Mouse (Mus musculus) natural killer cell, adult 2 months (primary cell): ENCODE measurements around the gene Bahd1.

Experiments
- DNase-seq, 2 experiments: peaks; one replicate each; pipeline ENCODE4 v3.0.0; 2022; ENCODE audit warnings: low spot score in 2 of 2

Bahd1 gene

DNA sequence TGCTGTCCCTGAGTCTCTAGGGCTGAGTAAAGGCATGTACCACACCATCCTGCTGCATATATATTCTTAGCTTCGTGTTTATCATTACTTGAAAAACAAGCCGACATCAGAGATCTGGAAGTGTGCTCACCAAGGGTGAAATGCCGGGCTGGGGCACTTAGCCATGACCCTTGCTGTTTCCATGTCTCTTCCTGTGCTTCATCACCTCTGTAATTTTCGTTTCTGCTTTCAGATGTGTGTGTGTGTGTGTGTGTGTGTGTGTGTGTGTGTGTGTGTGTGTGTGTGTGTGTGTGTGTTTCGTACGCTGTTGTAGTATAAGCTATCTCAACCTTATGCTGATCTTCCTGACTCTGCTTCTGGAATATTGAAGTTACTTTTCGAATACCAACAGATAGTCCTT, 41.2 kb downstream of the Bahd1 start:
- peak in 1 of 2 experiments; percentile 39 for DNase-seq

DNA sequence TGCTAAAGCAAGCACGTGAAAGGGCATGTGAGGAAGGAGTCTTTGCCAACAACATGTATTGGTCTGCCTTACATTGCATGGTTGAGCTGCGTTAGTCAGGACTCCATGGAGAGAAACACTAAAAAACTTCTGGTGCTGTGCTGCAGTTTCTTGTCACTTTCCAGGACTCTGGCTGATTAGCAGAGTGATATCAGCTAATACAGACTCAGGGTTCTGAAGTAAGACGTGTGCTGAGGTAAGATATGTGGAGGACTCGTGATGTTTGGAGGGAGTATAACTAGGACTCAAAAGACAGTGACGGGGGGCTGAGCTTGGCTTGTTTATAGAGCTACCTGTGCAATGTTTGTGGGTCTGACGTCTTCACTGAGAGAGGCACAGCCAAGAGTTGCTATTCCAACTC, 43.1 kb downstream of the Bahd1 start:
- no peak for DNase-seq

DNA sequence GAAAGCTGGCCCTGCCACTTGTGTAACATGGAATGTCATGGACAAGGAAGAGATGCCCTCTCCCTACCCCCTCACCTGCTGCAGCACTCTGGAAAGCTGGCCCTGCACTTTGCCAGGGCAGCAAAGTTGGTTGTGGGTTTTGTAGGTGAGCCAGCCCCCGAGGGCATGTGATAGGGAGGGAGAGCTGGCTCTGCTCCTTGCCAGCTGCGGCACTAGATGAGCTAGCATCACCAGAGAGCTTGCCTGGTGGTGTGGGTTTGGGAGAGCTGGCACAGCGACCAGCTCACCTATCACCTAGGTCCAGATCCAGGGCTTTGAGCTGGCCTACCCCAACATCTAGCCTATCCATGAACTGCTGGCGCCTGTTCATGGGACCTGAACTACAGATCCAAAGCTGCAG, 48.6 kb downstream of the Bahd1 start:
- no peak for DNase-seq

DNA sequence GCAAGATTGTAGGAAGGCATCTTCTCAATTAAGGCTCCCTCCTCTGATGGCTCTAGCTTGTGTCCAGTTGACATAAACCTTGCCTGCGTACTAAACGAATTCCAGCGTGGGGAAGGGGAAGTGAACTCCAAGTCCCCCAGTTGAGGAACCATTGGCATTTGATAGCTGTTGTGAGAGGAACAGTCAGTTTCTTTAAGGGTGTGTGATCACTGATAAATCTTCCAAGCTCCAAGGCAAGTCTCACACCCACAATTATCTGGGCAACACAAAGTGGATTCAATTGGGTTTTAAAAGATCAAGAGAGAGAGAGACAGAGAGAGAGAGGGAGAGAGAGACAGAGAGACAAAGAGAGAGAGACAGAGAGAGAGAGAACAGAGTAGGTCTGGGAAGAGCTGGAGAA, 49.5 kb downstream of the Bahd1 start:
- no peak for DNase-seq

DNA sequence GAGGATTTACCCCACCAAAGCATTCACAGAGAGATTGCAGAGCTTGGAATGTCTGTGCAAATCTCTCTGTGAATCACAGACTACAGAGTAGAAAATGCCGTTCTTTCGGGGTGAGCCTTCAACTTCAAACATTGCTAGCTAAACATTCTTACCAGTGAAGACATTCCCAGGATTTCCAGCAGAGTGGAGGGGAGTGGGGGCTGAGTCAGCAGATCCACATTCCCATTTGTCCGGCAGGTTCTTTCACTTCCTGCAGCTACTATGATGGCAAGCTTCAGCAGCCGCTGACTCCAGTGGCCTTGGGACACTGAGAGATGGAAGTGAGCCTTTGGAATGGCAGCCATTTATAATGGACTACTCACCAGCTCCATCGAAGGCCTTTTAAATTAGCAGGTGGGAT, 56.3 kb downstream of the Bahd1 start:
- DNase-seq: no peak

DNA sequence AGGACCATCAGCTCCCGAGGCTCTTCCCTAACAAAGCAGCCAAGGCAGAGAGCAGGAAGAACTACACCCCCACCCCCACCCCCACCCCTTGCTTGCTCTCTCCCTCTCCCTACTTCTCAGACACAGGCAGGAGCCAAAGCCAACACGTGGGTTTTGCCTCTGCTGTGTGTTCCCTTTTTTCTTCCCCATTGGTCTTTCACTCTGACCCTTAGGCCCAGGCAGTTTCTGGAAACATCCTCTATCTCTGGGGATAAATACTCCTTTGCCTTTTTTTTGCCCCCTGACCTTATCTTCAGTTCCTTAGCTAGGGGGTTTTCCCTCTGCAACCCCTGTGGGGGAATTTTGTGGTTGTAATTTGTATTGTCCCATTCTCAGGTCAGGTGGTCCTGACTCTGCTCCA, 59.5 kb downstream of the Bahd1 start:
- DNase-seq: no peak

DNA sequence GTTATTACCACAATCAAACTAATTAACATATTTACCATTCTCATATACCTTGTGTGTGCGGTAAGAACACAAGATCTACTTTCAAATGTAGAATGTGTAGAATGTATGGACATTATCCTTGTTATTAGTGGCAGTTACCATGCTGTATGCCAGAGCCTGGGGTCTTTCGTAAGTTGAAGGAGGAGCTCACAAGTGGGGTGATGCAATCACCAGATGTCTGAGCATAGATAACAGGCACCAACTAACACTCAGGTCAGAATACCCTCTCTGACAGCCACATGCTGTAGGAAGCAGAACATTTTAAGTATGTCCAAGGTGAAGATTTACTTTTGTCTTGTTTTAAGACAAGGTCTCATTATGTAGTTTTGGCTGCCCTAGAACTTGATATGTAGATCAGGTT, 60.2 kb downstream of the Bahd1 start:
- no peak for DNase-seq

DNA sequence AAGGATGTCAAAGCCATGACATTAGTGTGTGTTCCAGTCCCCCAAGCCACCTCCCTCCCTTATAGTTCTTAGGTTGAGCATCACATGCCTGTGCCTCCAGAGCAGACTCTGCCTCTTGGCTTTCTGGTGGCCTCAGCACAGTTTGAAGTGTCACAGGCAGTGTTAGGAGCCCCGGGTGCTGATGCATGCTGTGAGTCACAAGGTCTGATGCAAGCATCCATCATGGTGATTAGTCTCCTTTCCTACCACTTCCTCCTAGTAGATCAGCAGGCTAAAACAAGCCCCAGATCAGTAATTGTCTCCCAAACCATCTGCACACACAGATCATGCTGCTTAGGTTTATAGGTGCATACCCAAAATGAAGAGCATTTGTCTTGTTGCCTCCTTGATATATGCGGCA, 61.4 kb downstream of the Bahd1 start:
- peak in 1 of 2 experiments; percentile 33 for DNase-seq

DNA sequence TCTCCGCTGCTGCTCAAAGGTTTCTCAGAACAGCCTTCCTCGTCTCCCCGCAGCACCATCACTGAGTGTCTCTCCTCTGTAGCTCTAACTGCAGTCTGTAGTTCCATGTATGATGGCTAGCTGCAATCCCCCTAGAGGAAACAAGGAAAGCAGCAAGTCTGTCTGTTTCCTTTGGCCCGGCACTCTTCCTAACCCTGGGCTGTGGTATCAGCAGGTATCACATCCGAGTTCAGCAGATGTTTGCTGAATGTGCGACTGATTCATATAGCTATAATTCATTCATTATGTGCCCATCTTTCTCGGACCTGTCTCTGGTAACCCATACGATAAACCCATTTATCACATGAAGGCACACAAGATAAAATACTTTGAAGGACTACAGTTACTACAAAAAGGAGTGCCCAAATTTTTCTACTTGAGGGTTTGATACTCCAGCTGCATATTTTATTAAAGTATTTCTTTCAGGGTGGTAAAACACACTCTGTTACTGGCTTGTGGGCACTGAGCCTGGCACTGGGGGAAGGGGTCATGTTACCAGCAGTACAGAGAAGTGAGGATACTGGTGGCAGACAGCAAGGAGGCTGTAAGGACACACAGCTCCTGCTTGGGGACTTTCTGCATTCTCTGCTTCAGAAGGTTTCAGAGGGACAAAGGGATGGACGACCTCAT, 63.0 kb downstream of the Bahd1 start:
- DNase-seq: no peak

DNA sequence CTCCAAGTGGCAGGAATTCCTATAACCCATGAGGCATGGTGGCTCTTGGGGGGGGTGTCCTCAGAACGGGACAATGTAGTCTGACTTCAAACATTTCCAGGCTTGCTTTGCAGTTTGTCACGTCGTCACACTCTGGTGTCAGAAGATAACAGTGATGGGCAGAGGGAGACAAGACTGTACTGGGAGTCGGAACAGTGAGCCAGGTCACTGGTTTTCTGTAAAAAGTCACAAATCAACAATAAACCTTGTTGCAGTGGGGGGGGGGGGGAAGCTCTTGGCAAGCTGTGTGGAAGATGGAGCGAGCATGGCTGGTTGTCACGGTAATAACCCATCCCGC, 63.5 kb downstream of the Bahd1 start:
- no peak for DNase-seq

DNA sequence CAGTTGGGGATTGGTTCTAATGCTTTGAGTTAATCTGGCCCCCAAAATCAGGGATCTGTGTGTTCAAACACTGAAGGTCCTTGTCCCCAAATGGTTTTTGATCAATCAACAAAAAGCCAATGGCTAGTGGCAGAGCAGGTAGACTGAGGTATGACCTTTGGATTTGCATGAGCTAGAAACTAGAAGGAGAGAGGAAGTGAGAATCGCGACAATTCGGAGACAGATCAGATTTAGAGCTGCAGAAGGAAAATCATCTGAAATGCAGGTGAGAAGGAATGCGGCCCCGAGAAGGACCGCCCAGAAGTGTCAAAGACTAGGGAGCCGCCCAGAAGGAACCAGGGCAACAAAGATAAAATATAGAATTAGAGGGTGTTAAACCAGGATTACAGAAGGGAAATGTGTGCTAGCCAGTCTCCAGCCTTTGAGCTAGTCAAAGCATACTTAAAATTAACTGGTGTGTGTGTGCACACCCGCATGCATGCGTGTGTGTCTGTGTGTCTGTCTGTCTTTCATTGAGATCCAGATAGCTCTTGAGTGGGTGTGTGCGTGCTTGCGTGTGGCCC, 69.5 kb downstream of the Bahd1 start:
- no peak for DNase-seq

DNA sequence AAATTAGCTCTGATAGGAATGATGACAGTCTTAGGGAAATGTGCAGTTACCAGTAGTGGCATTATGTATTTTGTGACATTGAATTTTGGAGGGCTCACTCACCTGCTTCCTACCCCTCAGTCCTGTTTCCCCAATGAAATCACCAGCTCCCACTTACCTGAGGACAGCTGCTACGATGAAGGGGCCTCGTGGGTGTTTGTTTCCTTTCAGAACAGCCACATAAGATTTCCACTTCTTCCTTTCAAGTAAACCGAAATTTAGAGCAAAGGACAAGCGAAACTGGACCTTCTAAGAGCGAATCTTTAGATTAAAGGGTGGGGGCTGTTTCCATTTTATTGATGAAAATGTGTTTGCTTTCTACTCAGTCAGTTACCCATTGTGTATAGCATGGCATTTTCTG, 71.9 kb downstream of the Bahd1 start:
- no peak for DNase-seq

DNA sequence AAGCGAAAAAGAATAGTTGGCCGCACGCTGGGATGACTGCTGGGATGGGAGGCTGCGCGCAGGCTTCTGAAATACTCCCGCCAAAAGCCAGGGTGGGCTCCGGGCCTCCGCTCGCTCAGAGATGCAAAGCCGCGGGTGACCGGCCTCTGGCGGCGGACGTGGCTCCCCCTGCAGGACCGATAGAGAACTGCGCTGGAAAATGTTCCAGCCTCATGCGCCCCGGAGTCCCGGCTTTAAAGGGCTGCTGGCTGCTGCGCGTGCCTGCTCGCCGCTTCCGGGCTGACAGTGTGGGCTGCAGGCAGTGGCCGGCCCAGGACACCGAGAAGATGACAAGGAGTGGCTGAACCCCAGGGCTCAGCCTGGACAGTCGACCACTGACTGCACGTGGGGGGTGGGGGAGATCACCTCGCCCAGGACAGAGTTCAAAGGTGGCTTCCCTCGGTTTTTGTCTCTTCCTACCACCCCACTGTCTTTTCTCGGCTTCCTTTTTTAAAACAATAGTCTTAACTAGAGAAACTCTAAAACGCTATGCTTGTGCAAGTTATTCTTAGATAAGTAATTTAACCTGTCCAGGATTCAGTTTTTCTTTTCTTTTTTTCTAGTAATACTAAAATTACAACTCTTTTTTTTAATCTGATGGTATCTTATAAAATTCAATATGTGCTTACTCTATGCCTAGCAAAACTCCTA, 72.7 kb downstream of the Bahd1 start:
- peak; percentile 75 to 82 for DNase-seq
